23 mouse cellular contexts compared by ENCODE assay signal in genomic region chr2:59242117-59242516, GRCm38 (mm10).
DNase-seq lines count a peak whose midpoint lies in the region; ATAC-seq lines count a peak whose summit lies in the region.
"Had no signal": no experiment of that assay in that cellular context is flagged by ENCODE, and none has a peak within 500 bp of the region (broad histone marks: within the 10 kb centered on the region; RNA-seq: fewer than 3 reads in every experiment).

No protein-coding gene starts in this region.

- H3K36me3 ChIP-seq in forebrain, embryonic 15.5 days = no peaks in the 10 kb centered on the region
- H3K36me3 ChIP-seq in forebrain, embryonic 14.5 days (ENCODE audit: control insufficient read depth, insufficient read depth, low read length) = no peaks in the 10 kb centered on the region
- no peaks in the 10 kb centered on the region for H3K36me3 ChIP-seq in hindbrain, embryonic 14.5 days (replicated peaks; ENCODE audit: control insufficient read depth, insufficient read depth)
- H3K36me3 ChIP-seq in hindbrain, embryonic 12.5 days = 0 out of 2 replicates have a peak, but pooled peaks cover 3% of the 10 kb centered on the region
- H3K36me3 ChIP-seq in midbrain, embryonic 16.5 days (ENCODE audit: control insufficient read depth, insufficient read depth, low read length) = no peaks in the 10 kb centered on the region
- H3K36me3 ChIP-seq in midbrain, embryonic 11.5 days (ENCODE audit: control insufficient read depth, insufficient read depth, low read length) = no peaks in the 10 kb centered on the region
- H3K36me3 ChIP-seq in neural tube, embryonic 15.5 days = no peaks in the 10 kb centered on the region
- H3K36me3 ChIP-seq: embryonic facial prominence, embryonic 15.5 days; forebrain, embryonic 12.5 days; intestine, embryonic 15.5 days had no signal

- no peak for DNase-seq in forebrain, embryonic 14.5 days (ENCODE audit: low spot score)
- no peak for DNase-seq in hindbrain, embryonic 14.5 days (ENCODE audit: low spot score)
- DNase-seq in midbrain, embryonic 11.5 days (ENCODE audit: low spot score, missing footprints) = no peak
- DNase-seq: adrenal gland, postnatal 14 days; cerebellum, adult 2 months; cerebellum, postnatal 10 days; embryo, embryonic 11 days; gastrocnemius, postnatal 10 days; heart, adult 2 months; kidney, adult 18-20 months had no signal

- H3K27ac ChIP-seq in forebrain, embryonic 15.5 days (replicated peaks) = no peak overlapping the region
- no peak overlapping the region for H3K27ac ChIP-seq in forebrain, embryonic 14.5 days (ENCODE audit: low read depth, low read length)
- H3K27ac ChIP-seq in hindbrain, embryonic 14.5 days = peak overlapping the region; percentile 23; the same call in 1 of the 2 replicates
- no peak overlapping the region for H3K27ac ChIP-seq in hindbrain, embryonic 12.5 days
- H3K27ac ChIP-seq in midbrain, embryonic 16.5 days (ENCODE audit: low read length) = no peak overlapping the region
- no peak overlapping the region for H3K27ac ChIP-seq in midbrain, embryonic 11.5 days (ENCODE audit: low read depth, low read length)
- H3K27ac ChIP-seq in neural tube, embryonic 15.5 days (replicated peaks) = 0 out of 2 replicates have a peak overlapping the region, but pooled peaks have one; percentile 37
- H3K27ac ChIP-seq: embryonic facial prominence, embryonic 15.5 days; forebrain, embryonic 12.5 days; heart, adult 2 months; heart, embryonic 15.5 days; intestine, embryonic 15.5 days had no signal

- 0 out of 2 replicates have a peak, but pooled peaks have one; percentile 23 for ATAC-seq in forebrain, embryonic 15.5 days (replicated peaks)
- no peak for ATAC-seq in forebrain, embryonic 14.5 days
- ATAC-seq in hindbrain, embryonic 14.5 days (ENCODE audit: low FRiP score) = peak; percentile 46; the same call in 1 of the 2 replicates
- no peak; the same call in 1 of the 2 replicates for ATAC-seq in hindbrain, embryonic 12.5 days (ENCODE audit: low FRiP score)
- ATAC-seq in midbrain, embryonic 16.5 days = peak; percentile 52
- no peak for ATAC-seq in midbrain, embryonic 11.5 days (ENCODE audit: low FRiP score)
- ATAC-seq in neural tube, embryonic 15.5 days (ENCODE audit: low FRiP score) = no peak
- ATAC-seq: activated CD4-positive, CD25-positive, alpha-beta regulatory T cell, adult 4 months; intestine, embryonic 15.5 days; Patski had no signal

- no peak overlapping the region for H3K4me3 ChIP-seq in forebrain, embryonic 15.5 days
- H3K4me3 ChIP-seq in forebrain, embryonic 14.5 days (ENCODE audit: low read depth, low read length) = no peak overlapping the region
- no peak overlapping the region for H3K4me3 ChIP-seq in hindbrain, embryonic 14.5 days (replicated peaks; ENCODE audit: low read length)
- H3K4me3 ChIP-seq in hindbrain, embryonic 12.5 days = no peak overlapping the region
- no peak overlapping the region for H3K4me3 ChIP-seq in midbrain, embryonic 16.5 days (ENCODE audit: low read depth, low read length)
- no peak overlapping the region for H3K4me3 ChIP-seq in midbrain, embryonic 11.5 days (ENCODE audit: low read depth, low read length)
- H3K4me3 ChIP-seq in neural tube, embryonic 15.5 days (replicated peaks) = no peak overlapping the region
- H3K4me3 ChIP-seq: embryonic facial prominence, embryonic 15.5 days; erythroblast, embryonic 14.5 days; forebrain, embryonic 12.5 days; heart, adult 2 months; heart, embryonic 15.5 days; intestine, embryonic 15.5 days had no signal

- no peaks in the 10 kb centered on the region for H3K4me1 ChIP-seq in forebrain, embryonic 15.5 days
- peaks cover 4% of the 10 kb centered on the region; the same call in 1 of the 2 replicates for H3K4me1 ChIP-seq in forebrain, embryonic 14.5 days (ENCODE audit: control insufficient read depth, insufficient read depth, low read length)
- H3K4me1 ChIP-seq in hindbrain, embryonic 14.5 days (replicated peaks; ENCODE audit: control insufficient read depth, insufficient read depth, low read length) = 0 out of 2 replicates have a peak, but pooled peaks cover 6% of the 10 kb centered on the region
- no peaks in the 10 kb centered on the region for H3K4me1 ChIP-seq in hindbrain, embryonic 12.5 days
- H3K4me1 ChIP-seq in midbrain, embryonic 16.5 days (ENCODE audit: control insufficient read depth, insufficient read depth, low read length) = peaks cover 2% of the 10 kb centered on the region; the same call in 1 of the 2 replicates
- H3K4me1 ChIP-seq in midbrain, embryonic 11.5 days (ENCODE audit: control insufficient read depth, insufficient read depth, low read length) = no peaks in the 10 kb centered on the region
- no peaks in the 10 kb centered on the region for H3K4me1 ChIP-seq in neural tube, embryonic 15.5 days
- H3K4me1 ChIP-seq: embryonic facial prominence, embryonic 15.5 days; heart, embryonic 15.5 days; intestine, embryonic 15.5 days had no signal

- H3K4me2 ChIP-seq in forebrain, embryonic 15.5 days (replicated peaks) = no peak overlapping the region
- no peak overlapping the region for H3K4me2 ChIP-seq in forebrain, embryonic 14.5 days (ENCODE audit: low read length)
- H3K4me2 ChIP-seq in hindbrain, embryonic 14.5 days (replicated peaks) = no peak overlapping the region
- H3K4me2 ChIP-seq in hindbrain, embryonic 12.5 days (replicated peaks) = no peak overlapping the region
- H3K4me2 ChIP-seq in midbrain, embryonic 16.5 days (ENCODE audit: low read length) = no peak overlapping the region
- H3K4me2 ChIP-seq in midbrain, embryonic 11.5 days = no peak overlapping the region
- no peak overlapping the region for H3K4me2 ChIP-seq in neural tube, embryonic 15.5 days
- H3K4me2 ChIP-seq: embryonic facial prominence, embryonic 15.5 days; forebrain, embryonic 12.5 days; heart, embryonic 11.5 days; heart, embryonic 15.5 days; intestine, embryonic 15.5 days had no signal

- H3K27me3 ChIP-seq in forebrain, embryonic 15.5 days = no peaks in the 10 kb centered on the region
- no peaks in the 10 kb centered on the region for H3K27me3 ChIP-seq in forebrain, embryonic 14.5 days (replicated peaks; ENCODE audit: control insufficient read depth, insufficient read depth, low read length)
- H3K27me3 ChIP-seq in hindbrain, embryonic 14.5 days (ENCODE audit: control insufficient read depth, insufficient read depth, low read length) = no peaks in the 10 kb centered on the region
- H3K27me3 ChIP-seq in hindbrain, embryonic 12.5 days = no peaks in the 10 kb centered on the region
- H3K27me3 ChIP-seq in midbrain, embryonic 16.5 days (ENCODE audit: control insufficient read depth, insufficient read depth, low read depth, low read length) = no peaks in the 10 kb centered on the region
- no peaks in the 10 kb centered on the region for H3K27me3 ChIP-seq in midbrain, embryonic 11.5 days (ENCODE audit: control insufficient read depth, insufficient read depth, low read length)
- H3K27me3 ChIP-seq in neural tube, embryonic 15.5 days (replicated peaks) = no peaks in the 10 kb centered on the region
- H3K27me3 ChIP-seq: CH12.LX; embryonic facial prominence, embryonic 15.5 days; forebrain, embryonic 12.5 days; heart, embryonic 15.5 days; intestine, embryonic 15.5 days; Patski had no signal

- WGBS in forebrain, embryonic 15.5 days = 82% methylated on average over 10 of the region's 10 CpGs
- 88% methylated on average over 10 of the region's 10 CpGs for WGBS in forebrain, embryonic 14.5 days
- WGBS in hindbrain, embryonic 14.5 days = 83% methylated on average over 10 of the region's 10 CpGs
- 92% methylated on average over 10 of the region's 10 CpGs for WGBS in hindbrain, embryonic 12.5 days
- WGBS in midbrain, embryonic 16.5 days = 71% methylated on average over 10 of the region's 10 CpGs
- 83% methylated on average over 10 of the region's 10 CpGs for WGBS in midbrain, embryonic 11.5 days
- WGBS in neural tube, embryonic 15.5 days = 81% methylated on average over 10 of the region's 10 CpGs

- no peaks in the 10 kb centered on the region for H3K9me3 ChIP-seq in forebrain, embryonic 15.5 days
- H3K9me3 ChIP-seq in forebrain, embryonic 14.5 days (replicated peaks; ENCODE audit: control insufficient read depth, low read length) = no peaks in the 10 kb centered on the region
- H3K9me3 ChIP-seq in hindbrain, embryonic 14.5 days (ENCODE audit: control insufficient read depth, low read length) = no peaks in the 10 kb centered on the region
- no peaks in the 10 kb centered on the region for H3K9me3 ChIP-seq in hindbrain, embryonic 12.5 days (replicated peaks)
- no peaks in the 10 kb centered on the region for H3K9me3 ChIP-seq in midbrain, embryonic 16.5 days (replicated peaks; ENCODE audit: control insufficient read depth, low read length, poor library complexity, severe bottlenecking)
- H3K9me3 ChIP-seq in midbrain, embryonic 11.5 days (ENCODE audit: control insufficient read depth, low read length) = no peaks in the 10 kb centered on the region
- H3K9me3 ChIP-seq in neural tube, embryonic 15.5 days (replicated peaks) = no peaks in the 10 kb centered on the region
- H3K9me3 ChIP-seq: embryonic facial prominence, embryonic 15.5 days; forebrain, embryonic 12.5 days; heart, embryonic 15.5 days; intestine, embryonic 15.5 days had no signal

- H3K9ac ChIP-seq in forebrain, embryonic 15.5 days (replicated peaks) = no peak overlapping the region
- H3K9ac ChIP-seq in forebrain, embryonic 14.5 days (ENCODE audit: low read length) = no peak overlapping the region
- H3K9ac ChIP-seq in hindbrain, embryonic 14.5 days = no peak overlapping the region
- no peak overlapping the region for H3K9ac ChIP-seq in hindbrain, embryonic 12.5 days
- no peak overlapping the region for H3K9ac ChIP-seq in midbrain, embryonic 16.5 days (ENCODE audit: low read depth, low read length)
- H3K9ac ChIP-seq in midbrain, embryonic 11.5 days (ENCODE audit: low read length) = no peak overlapping the region
- H3K9ac ChIP-seq in neural tube, embryonic 15.5 days (replicated peaks) = no peak overlapping the region
- H3K9ac ChIP-seq: embryonic facial prominence, embryonic 15.5 days; forebrain, embryonic 12.5 days; heart, embryonic 15.5 days; intestine, embryonic 15.5 days had no signal

Comparison
In these comparisons a context has a peak if more than half of its experiments do, and no peak if none do; other contexts are left out.
1. ATAC-seq: peak in forebrain, embryonic 15.5 days (single experiment), hindbrain, embryonic 14.5 days (single experiment) and midbrain, embryonic 16.5 days (single experiment); none in forebrain, embryonic 14.5 days (single experiment), hindbrain, embryonic 12.5 days (single experiment), midbrain, embryonic 11.5 days (single experiment) and neural tube, embryonic 15.5 days (single experiment).
2. H3K27ac ChIP-seq: peak in hindbrain, embryonic 14.5 days (single experiment) and neural tube, embryonic 15.5 days (single experiment); none in forebrain, embryonic 15.5 days (single experiment), forebrain, embryonic 14.5 days (single experiment), hindbrain, embryonic 12.5 days (single experiment), midbrain, embryonic 16.5 days (single experiment) and midbrain, embryonic 11.5 days (single experiment).